Mouse (Mus musculus): Measurements from ENCODE around the gene Rpl11.
A peak's percentile ranks its signal among the peaks of the same experiment; 100 is the strongest.

The Rpl11 gene

DNA sequence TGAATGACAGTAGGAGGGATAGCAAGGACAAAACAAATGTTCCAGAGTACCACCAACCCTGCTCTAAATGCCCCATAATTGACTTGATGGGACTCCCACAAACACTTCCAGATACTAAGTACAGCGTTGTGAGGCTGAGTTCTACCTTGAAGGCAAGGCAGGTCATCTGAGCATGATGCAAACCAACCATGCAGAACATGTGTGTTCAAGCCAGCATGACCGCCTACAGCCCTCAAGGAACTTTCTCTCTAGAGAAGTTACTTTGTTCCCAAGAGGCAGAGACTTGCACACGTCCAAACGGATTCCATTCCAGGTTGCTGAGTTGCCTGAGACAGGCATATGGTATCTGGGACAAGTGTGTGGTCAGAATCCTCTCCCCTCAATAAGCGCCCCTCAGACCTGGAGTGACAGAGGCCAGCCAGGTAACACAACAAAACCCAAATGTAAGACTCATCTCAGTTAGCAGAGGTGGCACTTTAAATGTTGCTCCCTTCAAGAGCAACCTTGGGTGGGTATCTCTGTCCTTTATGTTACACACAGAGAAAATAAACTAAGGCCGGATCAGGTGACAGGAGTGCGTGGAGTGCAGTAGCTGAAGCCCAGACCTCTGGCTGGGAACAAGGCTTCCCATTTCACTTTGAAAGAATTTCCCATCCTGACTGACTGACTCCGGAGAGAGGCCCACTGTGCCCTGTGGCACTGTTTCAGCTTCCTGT lies 25.7 kb downstream of the Rpl11 start:
- DNase-seq (ENCODE audit: low read depth, low spot score): no peak

DNA sequence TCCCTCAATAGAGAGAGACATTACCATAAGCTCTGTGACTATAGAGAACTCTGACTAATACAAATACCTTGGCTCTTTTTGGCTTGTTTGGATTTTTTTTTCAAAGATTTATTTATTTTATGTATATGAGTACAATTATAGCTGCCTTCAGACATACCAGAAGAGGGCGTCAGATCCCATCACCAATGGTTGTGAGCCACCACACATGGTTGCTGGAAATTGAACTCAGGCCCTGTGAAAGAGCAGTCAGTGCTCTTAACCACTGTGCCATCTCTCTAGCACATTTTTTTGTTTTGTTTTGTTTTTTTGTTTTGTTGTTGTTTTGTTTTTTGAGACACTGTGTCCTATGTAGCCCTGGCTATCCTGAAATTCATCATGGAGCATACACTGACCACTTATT lies 27.9 kb downstream of the Rpl11 start:
- no peak for DNase-seq (ENCODE audit: low read depth, low spot score)

DNA sequence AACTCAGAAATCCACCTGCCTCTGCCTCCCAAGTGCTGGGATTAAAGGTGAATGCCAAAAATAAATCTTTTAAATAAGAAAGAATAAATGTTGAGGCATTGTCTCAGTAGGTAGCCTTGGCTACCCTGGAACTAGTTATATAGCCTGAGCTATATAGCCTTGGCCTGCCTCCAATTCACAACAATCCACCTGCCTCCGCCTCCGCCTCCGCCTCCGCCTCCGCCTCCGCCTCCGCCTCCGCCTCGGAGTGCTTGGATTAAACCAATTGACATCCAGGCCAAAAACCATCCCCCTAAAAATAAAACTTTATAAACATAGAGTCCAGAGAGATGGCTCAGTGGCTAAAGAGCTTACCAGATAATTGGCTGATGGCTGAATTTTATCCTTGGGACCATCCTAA lies 30.3 kb downstream of the Rpl11 start:
- DNase-seq (ENCODE audit: low read depth, low spot score): no peak

DNA sequence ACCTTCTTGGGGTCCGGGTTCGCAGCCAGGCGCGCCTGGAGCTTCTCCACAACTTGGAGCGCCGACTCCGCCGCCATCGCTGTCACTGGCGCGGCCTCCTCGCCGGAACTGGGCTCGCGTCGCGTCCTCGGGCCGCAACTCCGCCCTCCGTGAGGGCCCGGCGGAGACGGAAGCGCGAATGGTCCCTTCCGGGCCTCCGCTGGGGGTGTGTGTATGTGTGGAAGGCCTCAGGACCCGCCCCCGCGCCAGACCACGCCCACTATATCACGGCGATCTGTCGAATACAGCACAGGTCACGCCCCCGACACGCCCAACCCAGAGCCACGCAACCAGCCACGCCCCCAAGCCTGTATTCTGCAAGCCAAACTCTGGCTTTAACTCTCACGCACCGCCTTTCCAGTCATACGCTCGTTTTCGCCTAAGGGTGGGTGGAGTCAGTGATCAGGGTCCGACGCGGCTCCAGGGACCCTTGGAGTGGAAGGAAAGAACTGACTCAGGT lies 31.6 kb downstream of the Rpl11 start, which contains the start of gene Eloa:
Gene Eloa, minus strand, starts transcription at position 215 of the 499 bp plus-strand sequence.
- peak; percentile 99 for DNase-seq (ENCODE audit: low read depth, low spot score)

DNA sequence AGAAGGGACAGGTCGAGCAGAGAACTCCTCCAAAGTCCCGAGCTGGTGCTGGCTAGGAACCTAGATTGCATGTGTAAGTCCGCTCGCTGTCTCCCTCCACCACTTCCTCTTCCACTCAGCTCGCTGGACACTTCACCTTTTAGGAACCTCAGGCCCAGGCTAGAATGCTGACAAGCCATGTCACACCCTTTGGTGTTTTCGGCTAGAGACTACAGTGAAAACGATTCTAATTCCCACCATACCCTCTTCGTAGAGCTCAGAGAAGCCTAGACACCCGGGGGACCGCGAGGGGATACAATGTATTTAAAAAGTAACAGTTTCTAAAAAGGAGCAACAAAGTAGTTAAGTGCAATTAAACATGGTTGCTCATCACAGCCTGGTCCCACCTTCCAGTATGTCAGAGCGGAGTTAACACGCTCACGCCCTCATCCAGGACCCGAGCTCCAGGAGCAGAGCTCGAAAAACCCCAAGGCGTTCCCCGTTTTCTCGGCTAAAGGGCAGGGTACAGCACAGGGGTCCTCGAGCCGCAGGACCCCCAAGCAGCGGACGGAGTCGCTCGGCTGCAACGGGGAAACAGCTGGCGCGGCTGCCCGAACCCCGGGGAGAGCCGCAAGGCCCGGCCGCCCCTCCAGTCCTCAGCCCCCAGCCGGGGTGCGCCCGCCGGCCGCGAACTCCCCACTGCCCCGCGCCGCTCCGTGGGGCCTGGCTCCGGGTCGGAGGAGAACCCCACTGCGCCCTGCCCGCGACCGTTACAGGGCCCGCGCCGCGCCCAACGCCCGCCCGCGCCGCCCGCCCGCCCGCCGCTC lies 32.3 kb downstream of the Rpl11 start:
- DNase-seq (ENCODE audit: low read depth, low spot score): peak; percentile 58

DNA sequence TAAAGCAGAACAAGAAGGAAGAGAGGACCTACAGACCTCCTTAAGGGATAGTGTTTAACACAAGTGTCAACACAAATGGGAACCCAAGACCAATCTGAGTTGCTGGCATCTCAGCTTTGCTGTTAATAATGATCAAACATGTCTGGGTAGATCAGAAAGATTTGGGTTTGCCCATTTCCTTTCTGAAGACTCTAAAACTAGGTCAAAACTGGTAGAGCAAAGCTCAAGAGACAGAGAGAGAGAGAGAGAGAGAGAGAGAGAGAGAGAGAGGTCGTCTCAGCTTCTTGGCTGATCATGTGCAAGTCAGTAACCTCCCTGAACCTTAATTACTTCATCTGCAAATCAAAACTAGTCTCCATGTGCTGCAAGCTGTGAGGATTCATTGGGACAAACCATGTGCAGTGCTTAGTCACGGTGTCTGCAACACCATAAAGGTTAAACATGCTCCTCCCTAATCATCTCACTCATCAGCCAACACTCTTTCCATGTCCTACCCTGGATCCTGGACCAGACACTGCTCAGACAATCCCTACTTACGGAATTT lies 37.1 kb downstream of the Rpl11 start:
- DNase-seq (ENCODE audit: low read depth, low spot score): no peak

DNA sequence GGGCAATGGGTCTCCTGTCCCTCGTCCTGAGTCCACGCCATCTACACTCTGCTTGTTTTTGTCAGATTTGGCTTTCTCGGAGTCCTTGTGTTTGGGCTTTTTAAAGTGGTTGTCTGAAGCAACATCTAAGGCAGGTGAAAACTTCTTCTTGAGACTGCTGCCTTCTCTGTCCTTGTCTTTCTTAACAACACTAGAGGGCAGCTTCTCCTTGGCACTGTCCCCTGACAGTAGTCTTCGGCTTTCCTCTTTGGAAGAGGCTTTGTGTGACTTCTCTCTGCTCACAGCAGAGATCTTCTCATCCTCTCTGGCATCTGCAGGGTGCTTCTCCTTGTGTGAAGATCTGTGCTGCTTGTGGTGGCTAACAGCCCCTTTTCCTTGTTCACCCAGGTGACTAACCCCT lies 42.6 kb downstream of the Rpl11 start:
- no peak for DNase-seq (ENCODE audit: low read depth, low spot score)

DNA sequence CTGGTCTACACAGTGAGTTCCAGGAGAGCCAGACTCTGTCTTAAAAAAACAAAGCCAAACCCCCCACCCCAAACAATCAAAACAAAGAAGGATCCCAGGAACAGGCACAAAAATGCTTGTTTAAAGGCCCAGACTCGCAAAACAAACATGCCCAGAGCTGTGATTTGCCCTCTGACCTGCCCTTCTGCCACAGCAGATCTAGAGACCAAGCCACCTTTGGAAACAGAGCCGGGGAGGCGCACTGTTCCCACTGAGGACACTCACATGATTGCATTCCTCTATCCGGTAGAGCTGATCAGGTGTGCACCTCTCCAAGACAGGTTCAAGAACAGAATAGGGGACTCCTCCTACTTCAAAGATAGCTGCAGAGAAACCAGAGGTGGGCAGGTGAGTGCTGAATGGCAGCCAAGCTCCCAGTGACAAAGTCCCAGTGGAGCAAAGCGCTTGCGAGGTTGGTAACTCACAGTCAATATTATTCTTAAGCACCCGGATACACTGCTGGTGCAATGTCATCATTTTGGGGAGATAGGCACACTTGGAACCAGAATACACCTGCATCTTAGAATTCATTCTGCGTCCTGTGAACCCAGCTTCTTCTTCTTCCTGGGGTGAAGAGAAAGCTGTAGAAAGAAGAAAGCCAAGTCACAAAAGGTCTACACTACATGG lies 44.3 kb downstream of the Rpl11 start:
- no peak for DNase-seq (ENCODE audit: low read depth, low spot score)

DNA sequence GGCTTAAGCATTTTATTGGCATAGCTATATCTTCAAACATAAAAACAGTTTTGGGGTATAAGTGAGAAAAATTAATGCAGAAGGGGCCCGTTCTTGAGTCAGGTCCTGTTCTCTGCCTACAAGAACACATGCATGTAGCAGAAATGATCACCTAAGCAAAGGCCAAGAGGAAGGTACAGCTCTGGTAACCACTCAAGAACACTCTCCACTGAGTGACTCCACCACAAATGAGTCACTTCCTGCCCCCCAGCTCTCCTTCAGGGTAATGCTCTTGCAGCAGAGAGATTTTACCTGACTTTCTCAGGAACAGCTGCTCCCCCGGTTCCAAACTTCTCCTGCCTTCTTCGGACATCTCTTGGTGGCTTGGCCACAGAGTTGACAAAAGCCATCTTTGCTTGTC lies 46.4 kb downstream of the Rpl11 start:
- peak; percentile 39 for DNase-seq (ENCODE audit: low read depth, low spot score)

DNA sequence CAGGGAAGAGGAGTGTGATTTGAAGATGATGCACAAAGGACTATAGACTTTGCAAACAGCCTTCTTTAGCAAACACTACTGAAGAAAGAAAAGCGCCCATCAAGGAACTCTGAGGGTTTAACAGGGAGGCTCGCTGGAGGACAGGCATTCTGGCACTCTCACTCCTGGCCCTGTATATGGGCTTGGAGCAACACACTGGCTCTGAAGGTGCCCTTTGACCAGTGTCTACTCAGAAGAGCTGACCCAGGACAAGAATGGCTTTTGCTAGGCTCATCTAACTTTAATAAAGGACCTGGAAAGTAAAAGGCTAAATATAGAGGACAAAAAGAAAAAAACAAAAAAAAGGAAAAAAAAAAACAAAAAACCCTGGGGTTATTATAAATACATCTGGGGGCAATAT lies 48.3 kb downstream of the Rpl11 start:
- DNase-seq (ENCODE audit: low read depth, low spot score): no peak

DNA sequence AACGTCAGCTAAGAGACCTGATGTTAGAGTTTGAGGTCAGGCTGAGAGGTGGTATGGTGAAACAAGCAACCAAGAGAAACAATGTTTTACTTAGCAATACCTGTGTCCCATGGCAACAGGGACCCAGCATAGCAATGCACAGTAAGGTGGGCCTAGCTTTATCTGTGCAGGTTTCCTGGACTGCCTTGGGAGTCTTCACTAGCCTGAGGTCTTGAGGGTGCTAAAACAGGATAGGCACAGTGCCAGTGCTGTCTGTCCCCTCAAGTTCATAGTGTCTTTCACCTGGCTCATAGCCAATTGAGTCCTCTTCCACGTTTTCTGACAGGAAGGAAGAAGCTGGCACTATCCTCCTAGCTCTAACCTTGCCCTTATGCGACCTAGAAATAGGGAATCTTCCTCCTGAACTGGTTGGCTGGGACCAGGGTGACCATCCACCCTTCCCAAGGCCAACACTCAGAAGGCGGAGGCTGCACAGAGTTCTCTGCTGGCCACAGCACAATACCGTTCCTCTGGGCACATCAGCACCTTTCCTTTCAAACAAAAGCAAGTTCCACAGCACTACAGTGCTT lies 49.0 kb downstream of the Rpl11 start:
- no peak for DNase-seq (ENCODE audit: low read depth, low spot score)

DNA sequence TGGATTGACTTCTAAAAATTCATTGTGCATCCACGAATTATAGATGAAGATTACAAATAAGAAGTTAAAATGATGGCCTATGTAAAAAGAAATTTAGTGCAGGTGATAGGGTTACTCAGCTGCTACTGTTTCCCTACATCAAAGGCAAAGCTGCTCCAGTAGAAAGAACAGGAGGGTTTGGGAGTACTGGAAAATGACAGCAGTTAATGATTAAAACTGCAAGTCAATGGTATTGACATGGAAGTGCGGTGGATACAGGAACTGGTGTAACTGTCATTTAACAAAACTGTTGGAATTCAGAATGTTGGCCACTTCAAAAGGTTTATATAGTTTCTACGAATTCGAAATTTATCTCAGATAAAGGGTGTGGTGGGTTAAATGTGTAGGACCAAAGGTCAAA lies 58.1 kb downstream of the Rpl11 start:
- DNase-seq (ENCODE audit: low read depth, low spot score): no peak

DNA sequence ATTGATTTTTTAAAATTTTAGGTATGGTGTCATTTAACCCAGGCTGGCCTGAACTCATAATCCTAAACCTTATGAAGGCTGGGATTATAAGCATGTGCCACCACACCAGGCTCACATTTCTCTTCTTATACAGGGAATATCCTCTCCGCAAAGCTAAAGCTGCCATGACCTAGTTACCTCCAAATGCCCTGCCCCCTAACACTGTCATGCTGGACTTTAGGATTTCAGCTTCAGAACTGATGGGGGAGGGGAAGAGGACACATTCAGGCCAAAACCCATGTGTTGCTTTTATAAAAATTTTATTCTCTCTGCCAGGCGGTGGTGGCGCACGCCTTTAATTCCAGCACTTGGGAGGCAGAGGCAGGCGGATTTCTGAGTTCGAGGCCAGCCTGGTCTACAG lies 59.3 kb downstream of the Rpl11 start:
- DNase-seq (ENCODE audit: low read depth, low spot score): no peak

DNA sequence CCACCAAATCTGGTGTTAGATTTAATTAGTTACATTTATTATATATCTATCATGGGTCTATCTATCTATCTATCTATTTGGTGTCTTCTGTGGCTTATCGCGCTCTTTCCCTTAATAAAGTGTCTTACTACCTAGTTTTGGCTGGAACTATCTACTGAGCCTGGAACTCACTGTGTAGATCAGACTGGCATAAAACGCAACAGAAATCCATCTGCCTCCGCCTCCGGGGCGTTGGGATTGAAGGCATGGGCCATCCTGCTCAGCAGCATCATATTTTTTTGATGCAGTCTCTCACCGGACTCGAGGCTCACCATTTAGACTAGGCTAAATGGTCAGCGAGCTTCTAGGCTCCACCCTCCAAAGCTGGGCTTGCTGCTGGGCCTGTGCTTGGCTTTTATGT lies 65.5 kb downstream of the Rpl11 start:
- no peak for DNase-seq (ENCODE audit: low read depth, low spot score)

DNA sequence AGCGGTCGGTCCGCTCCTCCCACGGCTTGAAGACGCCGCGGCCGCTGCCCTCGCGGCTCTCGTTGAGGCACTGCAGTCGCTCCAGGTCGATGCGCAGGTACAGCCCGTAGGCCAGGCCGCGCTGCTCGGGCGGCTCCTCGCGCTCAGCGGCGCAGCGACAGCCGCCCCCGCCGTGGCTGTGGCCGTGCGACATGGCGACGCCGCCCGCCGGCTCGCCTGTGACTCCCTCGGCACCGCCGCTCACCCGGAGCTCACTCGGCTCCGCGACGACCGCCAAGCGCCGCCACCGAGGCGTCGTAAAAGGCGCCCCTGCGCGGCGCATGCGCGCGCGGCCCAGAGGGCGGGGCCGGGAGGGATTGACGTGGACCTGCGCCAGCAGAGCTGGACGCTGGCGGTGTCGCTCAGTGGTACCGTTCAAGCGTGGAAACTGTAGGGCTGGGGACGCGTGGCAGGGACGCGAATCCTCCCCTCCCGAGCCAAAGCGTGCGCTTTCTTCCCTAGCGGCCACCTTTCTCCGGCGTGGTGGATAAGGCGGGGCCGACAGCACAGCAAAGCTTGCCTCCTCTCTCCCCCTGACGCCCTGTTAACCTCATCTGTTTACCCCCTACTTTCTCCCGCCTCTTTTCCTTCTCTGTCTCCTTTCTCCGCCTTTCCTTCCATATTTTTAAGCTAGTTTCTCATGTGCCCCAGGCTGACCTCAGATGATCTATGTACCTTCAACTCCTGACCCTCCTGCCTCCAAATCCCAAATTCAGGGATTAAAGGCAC lies 66.1 kb downstream of the Rpl11 start, which contains the start of gene Pithd1:
Gene Pithd1, minus strand, starts transcription at position 322 of the 768 bp plus-strand sequence.
- peak; percentile 79 for DNase-seq (ENCODE audit: low read depth, low spot score)

DNA sequence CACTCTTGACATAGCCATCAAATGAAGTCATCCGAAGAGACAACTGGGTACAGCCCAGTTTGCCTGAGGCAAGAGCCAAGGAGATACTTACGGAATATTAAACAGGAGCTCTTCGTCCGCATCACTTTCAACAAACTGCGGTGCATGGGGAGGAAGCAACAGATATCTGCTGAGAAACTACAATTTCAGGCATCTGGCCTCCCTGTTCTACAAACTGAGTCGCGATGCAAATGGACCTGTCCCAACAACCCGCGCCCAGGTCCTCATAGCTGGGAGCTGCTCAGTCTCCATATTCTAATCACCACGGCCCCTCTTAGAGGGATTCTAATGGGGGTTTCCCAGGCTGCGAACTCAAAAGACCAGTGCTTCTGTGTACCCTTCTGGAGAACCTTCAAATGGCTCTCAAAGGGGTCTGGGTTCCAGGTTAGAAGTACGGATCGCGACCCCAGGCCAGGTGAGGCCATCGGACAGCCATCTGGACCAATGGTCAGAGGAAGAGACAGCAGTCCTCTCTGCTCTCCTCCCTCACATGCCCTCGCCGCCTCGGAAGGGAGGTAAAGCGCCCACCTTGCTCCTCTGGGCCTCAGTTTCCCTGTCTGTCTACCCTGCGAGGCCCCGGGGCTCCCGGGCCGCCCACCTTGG lies 66.8 kb downstream of the Rpl11 start:
- peak; percentile 28 for DNase-seq (ENCODE audit: low read depth, low spot score)

DNA sequence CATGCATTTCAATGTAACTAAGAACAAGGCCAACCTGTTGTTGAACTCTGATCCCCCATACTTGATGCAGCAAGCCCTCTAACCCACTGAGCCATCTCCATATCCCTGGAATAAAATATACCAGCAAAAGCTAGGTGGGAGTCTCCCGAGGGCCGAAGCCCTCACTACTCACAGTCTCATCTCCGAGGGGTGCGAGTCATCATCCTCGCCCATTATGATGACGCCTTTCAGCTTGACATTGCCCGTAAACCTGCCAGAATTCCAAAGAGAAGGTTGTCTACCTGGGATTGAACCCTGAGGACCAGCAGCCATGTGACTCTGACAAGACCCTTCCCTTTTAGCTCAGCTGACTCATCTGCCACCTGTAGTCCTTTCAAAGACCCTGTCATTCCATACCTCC lies 67.5 kb downstream of the Rpl11 start:
- no peak for DNase-seq (ENCODE audit: low read depth, low spot score)

DNA sequence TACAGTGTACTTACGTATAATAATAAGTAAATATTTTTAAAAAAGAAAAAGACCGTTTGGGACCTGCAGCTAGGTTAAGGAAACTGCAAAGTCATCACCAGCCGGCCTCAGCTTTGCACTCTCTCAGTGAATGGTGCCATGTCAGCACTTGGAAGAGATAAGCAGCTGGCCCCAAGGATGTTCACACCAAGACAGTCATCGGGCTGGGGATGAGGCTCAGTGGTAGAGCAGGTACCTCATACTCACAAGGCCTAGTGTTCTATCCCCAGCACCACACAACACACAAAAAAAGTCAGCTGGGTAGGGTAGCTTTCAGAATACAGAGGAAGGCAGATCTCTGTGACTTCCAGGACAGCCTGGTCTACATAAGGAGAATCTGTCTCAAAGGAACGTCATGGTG lies 68.0 kb downstream of the Rpl11 start:
- no peak for DNase-seq (ENCODE audit: low read depth, low spot score)

DNA sequence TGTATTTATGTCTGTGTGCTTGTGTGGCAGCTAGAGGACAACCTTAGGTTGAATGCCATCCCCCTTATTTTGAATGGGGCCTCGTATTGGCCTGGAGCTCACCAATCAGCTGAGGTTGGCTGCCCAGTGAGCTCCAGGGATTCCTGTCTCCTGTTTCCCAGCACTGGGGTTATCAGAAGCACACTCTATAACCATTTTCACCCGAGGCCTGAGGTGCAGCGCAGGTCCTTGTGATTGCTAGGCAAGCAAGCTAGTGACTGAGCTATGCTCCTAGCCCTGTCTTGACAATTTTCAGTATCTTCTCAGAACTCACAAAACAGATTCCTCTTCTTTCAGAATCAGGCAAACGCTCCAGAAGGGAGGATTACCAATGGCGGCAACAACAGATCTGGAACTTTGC lies 68.7 kb downstream of the Rpl11 start:
- DNase-seq (ENCODE audit: low read depth, low spot score): no peak

DNA sequence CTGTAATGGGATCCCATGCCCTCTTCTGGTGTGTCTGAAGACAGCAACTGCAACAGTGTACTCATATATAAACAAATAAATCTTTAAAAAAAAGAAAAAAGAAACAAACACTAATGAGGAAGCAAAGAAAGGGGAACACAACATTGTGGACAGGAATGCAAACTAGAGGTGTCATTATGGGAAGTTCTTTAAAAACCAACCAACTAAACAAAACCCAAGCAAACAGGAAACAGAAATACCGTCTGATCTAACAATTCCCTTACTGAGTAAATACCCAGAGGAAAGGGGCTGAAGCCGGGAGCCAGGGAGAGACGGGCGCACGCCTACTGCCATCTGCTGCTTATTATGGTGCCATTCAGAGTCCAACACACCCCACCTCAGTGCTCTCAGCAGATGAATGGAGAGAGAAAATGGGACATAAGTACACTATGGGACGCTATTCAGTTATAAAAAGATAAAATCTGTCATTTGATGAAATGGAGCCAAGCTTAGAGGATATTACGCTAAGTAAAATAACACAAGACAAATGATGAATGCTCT lies 71.6 kb downstream of the Rpl11 start:
- DNase-seq (ENCODE audit: low read depth, low spot score): no peak
